Mouse (Mus musculus): ENCODE measurements at regions not wholly inside any gene's neighbourhood (a gene's known extent, or its start where the extent isn't known, plus 50 kb on each side); places are given as distances from the start of the nearest gene placed in this dataset.

GRCm38 (mm10) chr12:35679025-35679424 is 144.2 kb upstream of the Ahr start:
- H3K4me3 ChIP-seq = no peak overlapping the region
- no peaks in the 10 kb centered on the region for H3K27me3 ChIP-seq (ENCODE audit: control insufficient read depth, insufficient read depth, insufficient read length)
- no peaks in the 10 kb centered on the region for H3K36me3 ChIP-seq (ENCODE audit: control insufficient read depth, insufficient read depth)
- H3ac ChIP-seq (ENCODE audit: control insufficient read depth, insufficient read length) = no peak overlapping the region
- no peak for TF ChIP-seq MYOD1 (IDR thresholded peaks at IDR 0.05; ENCODE audit: control insufficient read depth in 1 of 3, insufficient read length in 2 of 3, low read depth in 2 of 3)
- TF ChIP-seq POLR2A (IDR thresholded peaks at IDR 0.05; ENCODE audit: insufficient read length, low read depth) = no peak
- no peak for TF ChIP-seq TCF12 (IDR thresholded peaks at IDR 0.05; ENCODE audit: insufficient read depth, poor library complexity, severe bottlenecking)
- no peak for TF ChIP-seq TCF3 (IDR thresholded peaks at IDR 0.05; ENCODE audit: insufficient read length, low read depth)
- TF ChIP-seq REST (IDR thresholded peaks at IDR 0.05; ENCODE audit: insufficient read depth, insufficient read length) = no peak
- TF ChIP-seq SRF (IDR thresholded peaks at IDR 0.05; ENCODE audit: control insufficient read depth, insufficient read length, low read depth) = no peak
- TF ChIP-seq MYOG (IDR thresholded peaks at IDR 0.05; ENCODE audit: control insufficient read depth in 1 of 3, insufficient read depth in 1 of 3, insufficient read length in 2 of 3, low read depth in 2 of 3) = no peak
- TF ChIP-seq USF1 (IDR thresholded peaks at IDR 0.05; ENCODE audit: low read depth) = no peak
- TF ChIP-seq CEBPB (IDR thresholded peaks at IDR 0.05; ENCODE audit: insufficient read depth, poor library complexity, severe bottlenecking) = no peak
- TF ChIP-seq MAX (IDR thresholded peaks at IDR 0.05; ENCODE audit: low read depth) = no peak
- no peak for TF ChIP-seq POLR2AphosphoS2 (IDR thresholded peaks at IDR 0.05; ENCODE audit: insufficient read length, low read depth)
- no peak for TF ChIP-seq E2F4 (IDR thresholded peaks at IDR 0.05; ENCODE audit: insufficient read depth)
- no peaks in the 10 kb centered on the region for H3K79me2 ChIP-seq (ENCODE audit: control insufficient read depth, insufficient read depth)
- no peak overlapping the region for H3K4me2 ChIP-seq (ENCODE audit: low read depth)

GRCm38 (mm10) chr12:35674487-35674886 is 139.6 kb upstream of the Ahr start:
- no peak for TF ChIP-seq TCF3 (IDR thresholded peaks at IDR 0.05; ENCODE audit: insufficient read length, low read depth)
- no peak for TF ChIP-seq MYOG (IDR thresholded peaks at IDR 0.05; ENCODE audit: control insufficient read depth in 1 of 3, insufficient read depth in 1 of 3, insufficient read length in 2 of 3, low read depth in 2 of 3)
- no peak for TF ChIP-seq REST (IDR thresholded peaks at IDR 0.05; ENCODE audit: insufficient read depth, insufficient read length)
- TF ChIP-seq CEBPB (IDR thresholded peaks at IDR 0.05; ENCODE audit: insufficient read depth, poor library complexity, severe bottlenecking) = no peak
- H3K79me2 ChIP-seq (ENCODE audit: control insufficient read depth, insufficient read depth) = no peaks in the 10 kb centered on the region
- no peak overlapping the region for H3ac ChIP-seq (ENCODE audit: control insufficient read depth, insufficient read length)
- H3K4me2 ChIP-seq (ENCODE audit: low read depth) = no peak overlapping the region
- H3K4me3 ChIP-seq = no peak overlapping the region
- H3K36me3 ChIP-seq (ENCODE audit: control insufficient read depth, insufficient read depth) = no peaks in the 10 kb centered on the region
- no peaks in the 10 kb centered on the region for H3K27me3 ChIP-seq (ENCODE audit: control insufficient read depth, insufficient read depth, insufficient read length)

GRCm38 (mm10) chr12:35670980-35671379 is 136.1 kb upstream of the Ahr start:
- H3K4me2 ChIP-seq (ENCODE audit: low read depth) = no peak overlapping the region
- no peak overlapping the region for H3K4me3 ChIP-seq
- H3ac ChIP-seq (ENCODE audit: control insufficient read depth, insufficient read length) = no peak overlapping the region
- no peaks in the 10 kb centered on the region for H3K79me2 ChIP-seq (ENCODE audit: control insufficient read depth, insufficient read depth)
- TF ChIP-seq TCF3 (IDR thresholded peaks at IDR 0.05; ENCODE audit: insufficient read length, low read depth) = no peak
- TF ChIP-seq POLR2AphosphoS2 (IDR thresholded peaks at IDR 0.05; ENCODE audit: insufficient read length, low read depth) = no peak
- no peak for TF ChIP-seq MYOD1 (IDR thresholded peaks at IDR 0.05; ENCODE audit: control insufficient read depth in 1 of 3, insufficient read length in 2 of 3, low read depth in 2 of 3)
- no peak for TF ChIP-seq MAX (IDR thresholded peaks at IDR 0.05; ENCODE audit: low read depth)
- no peak for TF ChIP-seq POLR2A (IDR thresholded peaks at IDR 0.05; ENCODE audit: insufficient read length, low read depth)
- TF ChIP-seq REST (IDR thresholded peaks at IDR 0.05; ENCODE audit: insufficient read depth, insufficient read length) = no peak
- no peak for TF ChIP-seq TCF12 (IDR thresholded peaks at IDR 0.05; ENCODE audit: insufficient read depth, poor library complexity, severe bottlenecking)
- TF ChIP-seq USF1 (IDR thresholded peaks at IDR 0.05; ENCODE audit: low read depth) = no peak
- TF ChIP-seq MYOG (IDR thresholded peaks at IDR 0.05; ENCODE audit: control insufficient read depth in 1 of 3, insufficient read depth in 1 of 3, insufficient read length in 2 of 3, low read depth in 2 of 3) = no peak
- no peaks in the 10 kb centered on the region for H3K36me3 ChIP-seq (ENCODE audit: control insufficient read depth, insufficient read depth)
- H3K27me3 ChIP-seq (ENCODE audit: control insufficient read depth, insufficient read depth, insufficient read length) = no peaks in the 10 kb centered on the region

GRCm38 (mm10) chr12:35668716-35669115 is 133.9 kb upstream of the Ahr start:
- H3K79me2 ChIP-seq (ENCODE audit: control insufficient read depth, insufficient read depth) = no peaks in the 10 kb centered on the region
- no peaks in the 10 kb centered on the region for H3K27me3 ChIP-seq (ENCODE audit: control insufficient read depth, insufficient read depth, insufficient read length)
- H3ac ChIP-seq (ENCODE audit: control insufficient read depth, insufficient read length) = no peak overlapping the region
- H3K4me2 ChIP-seq (ENCODE audit: low read depth) = no peak overlapping the region
- H3K36me3 ChIP-seq (ENCODE audit: control insufficient read depth, insufficient read depth) = no peaks in the 10 kb centered on the region
- H3K4me3 ChIP-seq = no peak overlapping the region
- TF ChIP-seq SRF (IDR thresholded peaks at IDR 0.05; ENCODE audit: control insufficient read depth, insufficient read length, low read depth) = no peak
- no peak for TF ChIP-seq POLR2AphosphoS2 (IDR thresholded peaks at IDR 0.05; ENCODE audit: insufficient read length, low read depth)
- TF ChIP-seq MAX (IDR thresholded peaks at IDR 0.05; ENCODE audit: low read depth) = no peak
- TF ChIP-seq TCF12 (IDR thresholded peaks at IDR 0.05; ENCODE audit: insufficient read depth, poor library complexity, severe bottlenecking) = no peak
- no peak for TF ChIP-seq REST (IDR thresholded peaks at IDR 0.05; ENCODE audit: insufficient read depth, insufficient read length)
- no peak for TF ChIP-seq E2F4 (IDR thresholded peaks at IDR 0.05; ENCODE audit: insufficient read depth)
- TF ChIP-seq POLR2A (IDR thresholded peaks at IDR 0.05; ENCODE audit: insufficient read length, low read depth) = no peak
- TF ChIP-seq USF1 (IDR thresholded peaks at IDR 0.05; ENCODE audit: low read depth) = no peak
- TF ChIP-seq TCF3 (IDR thresholded peaks at IDR 0.05; ENCODE audit: insufficient read length, low read depth) = no peak
- TF ChIP-seq MYOD1 (IDR thresholded peaks at IDR 0.05; ENCODE audit: control insufficient read depth in 1 of 3, insufficient read length in 2 of 3, low read depth in 2 of 3) = no peak
- no peak for TF ChIP-seq MYOG (IDR thresholded peaks at IDR 0.05; ENCODE audit: control insufficient read depth in 1 of 3, insufficient read depth in 1 of 3, insufficient read length in 2 of 3, low read depth in 2 of 3)
- TF ChIP-seq CEBPB (IDR thresholded peaks at IDR 0.05; ENCODE audit: insufficient read depth, poor library complexity, severe bottlenecking) = no peak

GRCm38 (mm10) chr12:35667705-35668104 is 132.9 kb upstream of the Ahr start:
- Histone ChIP-seq H3K27me3 (ENCODE audit: control insufficient read depth, insufficient read depth, insufficient read length) (no peaks in the 10 kb centered on the region), H3K4me2 (ENCODE audit: low read depth) (no peak overlapping the region), H3ac (ENCODE audit: control insufficient read depth, insufficient read length) (no peak overlapping the region), H3K4me3 (no peak overlapping the region), H3K36me3 (ENCODE audit: control insufficient read depth, insufficient read depth) (no peaks in the 10 kb centered on the region), H3K79me2 (ENCODE audit: control insufficient read depth, insufficient read depth) (no peaks in the 10 kb centered on the region)
- TF ChIP-seq E2F4 (IDR thresholded peaks at IDR 0.05; ENCODE audit: insufficient read depth) (no peak), MAX (IDR thresholded peaks at IDR 0.05; ENCODE audit: low read depth) (no peak), TCF12 (IDR thresholded peaks at IDR 0.05; ENCODE audit: insufficient read depth, poor library complexity, severe bottlenecking) (no peak), REST (IDR thresholded peaks at IDR 0.05; ENCODE audit: insufficient read depth, insufficient read length) (no peak), CEBPB (IDR thresholded peaks at IDR 0.05; ENCODE audit: insufficient read depth, poor library complexity, severe bottlenecking) (no peak), TCF3 (IDR thresholded peaks at IDR 0.05; ENCODE audit: insufficient read length, low read depth) (no peak), USF1 (IDR thresholded peaks at IDR 0.05; ENCODE audit: low read depth) (no peak), MYOD1 (IDR thresholded peaks at IDR 0.05; ENCODE audit: control insufficient read depth in 1 of 3, insufficient read length in 2 of 3, low read depth in 2 of 3) (no peak), MYOG (IDR thresholded peaks at IDR 0.05; ENCODE audit: control insufficient read depth in 1 of 3, insufficient read depth in 1 of 3, insufficient read length in 2 of 3, low read depth in 2 of 3) (no peak), SRF (IDR thresholded peaks at IDR 0.05; ENCODE audit: control insufficient read depth, insufficient read length, low read depth) (no peak), POLR2A (IDR thresholded peaks at IDR 0.05; ENCODE audit: insufficient read length, low read depth) (no peak), POLR2AphosphoS2 (IDR thresholded peaks at IDR 0.05; ENCODE audit: insufficient read length, low read depth) (no peak)

All from myocyte (in vitro differentiated cells).